Mouse (Mus musculus): ENCODE measurements around the gene Crot. TPM values are rescaled to one million over a fixed set of nuclear protein-coding genes. Genes with fewer than 3 reads are reported as not detected.

Gene Crot
- 16.1 TPM for polyA plus RNA-seq (2014; fragmentation: Illumina TruSeq; extraction: RNeasy Lipid Tissue Mini Kit (QIAGEN cat#74804); ENCODE audit: insufficient read depth, low read depth, low replicate concordance)

DNA sequence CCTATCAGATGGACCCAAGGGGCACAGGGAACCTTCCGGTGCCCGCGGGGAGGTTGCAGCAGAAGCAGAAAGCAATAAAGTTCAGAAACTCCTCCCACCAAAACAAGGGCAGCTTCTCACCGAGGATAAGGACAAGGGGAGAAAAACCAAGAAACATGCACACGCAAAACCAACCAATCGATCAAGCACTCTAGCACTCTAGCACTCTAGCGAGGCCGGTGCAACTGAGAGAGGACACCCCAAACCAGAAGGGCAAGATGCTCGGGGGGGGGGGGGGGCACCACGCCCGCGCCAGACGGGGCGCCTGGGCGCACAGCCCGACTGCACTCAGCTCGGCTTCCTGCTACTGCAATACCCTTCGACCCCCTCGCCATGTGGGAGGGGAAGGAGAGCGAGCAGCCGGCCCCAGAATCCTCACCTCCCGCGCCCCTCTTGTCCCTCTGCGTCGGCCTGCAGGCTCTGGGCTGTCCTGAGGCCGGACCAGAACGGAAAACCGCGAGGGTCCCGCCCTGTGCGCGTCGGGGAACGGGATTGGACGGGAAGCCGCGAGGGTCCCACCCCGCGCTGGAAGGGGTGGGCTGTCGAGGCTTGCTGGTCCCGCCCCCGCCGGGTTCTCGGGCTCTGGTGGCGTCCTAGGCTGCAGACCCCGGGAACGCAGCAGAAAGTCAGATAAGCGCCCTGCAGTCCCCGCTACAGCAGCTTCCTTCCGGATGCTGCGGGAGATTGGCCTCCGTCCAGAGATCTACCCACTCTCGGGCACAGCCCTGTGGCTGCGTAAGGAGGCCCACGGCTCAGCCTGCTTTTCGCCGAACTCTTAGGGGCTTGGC lies at the start of gene Crot:
Gene Crot (minus strand): TSS at position 639 of the 827 bp plus-strand sequence.

Other genes starting within 250 kb of the Crot start
- 1.8 TPM for gene Abcb1b, start 199.2 kb downstream of the Crot start, polyA plus RNA-seq (2014; fragmentation: Illumina TruSeq; extraction: RNeasy Lipid Tissue Mini Kit (QIAGEN cat#74804); ENCODE audit: insufficient read depth, low read depth, low replicate concordance)
- gene Abcb4, start 103.6 kb downstream of the Crot start, polyA plus RNA-seq (2014; fragmentation: Illumina TruSeq; extraction: RNeasy Lipid Tissue Mini Kit (QIAGEN cat#74804); ENCODE audit: insufficient read depth, low read depth, low replicate concordance) = 0.20 TPM
- 142 TPM for gene Tmem243, start 103.3 kb upstream of the Crot start, polyA plus RNA-seq (2014; fragmentation: Illumina TruSeq; extraction: RNeasy Lipid Tissue Mini Kit (QIAGEN cat#74804); ENCODE audit: insufficient read depth, low read depth, low replicate concordance)
- gene Dmtf1, start 164.5 kb upstream of the Crot start, polyA plus RNA-seq (2014; fragmentation: Illumina TruSeq; extraction: RNeasy Lipid Tissue Mini Kit (QIAGEN cat#74804); ENCODE audit: insufficient read depth, low read depth, low replicate concordance) = 9.6 TPM